Mouse (Mus musculus): ENCODE results near the gene Tmc5.

The Tmc5 gene

DNA sequence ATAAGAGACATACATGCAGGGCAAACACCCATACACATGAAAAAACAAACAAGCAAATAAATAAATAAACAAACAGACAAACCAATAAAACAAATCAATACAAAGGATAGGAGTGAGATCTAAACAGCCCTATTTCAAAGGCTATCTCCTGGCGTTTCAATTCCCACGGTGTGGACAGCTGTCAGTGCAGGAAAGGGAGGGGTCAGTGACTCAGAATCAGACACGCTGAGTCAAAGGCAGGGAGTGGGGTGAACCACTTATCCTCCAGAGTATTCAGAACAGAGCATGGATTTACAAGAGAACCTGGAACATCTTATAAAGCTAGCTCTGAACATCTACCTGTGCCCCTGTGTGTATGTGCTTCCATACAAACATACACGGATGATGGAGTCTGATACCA lies 100.1 kb downstream of the Tmc5 start:
- no peak for DNase-seq (ENCODE audit: low spot score)

- DNase-seq (ENCODE audit: low spot score) = no peak
Measured at GRCm38 (mm10) chr7:118698882-118699281, 101.8 kb downstream of the Tmc5 start.

DNA sequence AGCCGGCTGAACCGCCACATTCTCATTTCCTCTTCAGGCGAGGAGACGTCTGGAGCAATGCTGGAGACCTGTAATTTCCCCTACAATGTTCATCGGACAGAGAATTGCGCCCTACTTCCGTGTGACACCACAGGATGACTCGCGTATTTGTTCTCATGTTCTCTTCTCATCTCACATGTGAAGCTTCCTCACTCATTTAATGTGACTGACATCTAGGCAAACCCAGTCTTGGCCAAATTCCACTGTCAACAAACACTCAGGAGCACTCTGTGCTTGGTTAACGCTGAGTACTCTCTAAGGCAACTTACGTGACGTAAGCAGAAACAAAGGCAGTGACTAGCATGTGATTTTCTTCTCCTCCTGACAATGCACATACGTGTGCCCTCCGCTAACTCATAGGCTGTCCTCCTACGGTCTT lies 106.1 kb downstream of the Tmc5 start:
- DNase-seq (ENCODE audit: low spot score) = no peak

GRCm38 (mm10) chr7:118704001-118704850 lies 107.1 kb downstream of the Tmc5 start:
- no peak for DNase-seq (ENCODE audit: low spot score)

DNA sequence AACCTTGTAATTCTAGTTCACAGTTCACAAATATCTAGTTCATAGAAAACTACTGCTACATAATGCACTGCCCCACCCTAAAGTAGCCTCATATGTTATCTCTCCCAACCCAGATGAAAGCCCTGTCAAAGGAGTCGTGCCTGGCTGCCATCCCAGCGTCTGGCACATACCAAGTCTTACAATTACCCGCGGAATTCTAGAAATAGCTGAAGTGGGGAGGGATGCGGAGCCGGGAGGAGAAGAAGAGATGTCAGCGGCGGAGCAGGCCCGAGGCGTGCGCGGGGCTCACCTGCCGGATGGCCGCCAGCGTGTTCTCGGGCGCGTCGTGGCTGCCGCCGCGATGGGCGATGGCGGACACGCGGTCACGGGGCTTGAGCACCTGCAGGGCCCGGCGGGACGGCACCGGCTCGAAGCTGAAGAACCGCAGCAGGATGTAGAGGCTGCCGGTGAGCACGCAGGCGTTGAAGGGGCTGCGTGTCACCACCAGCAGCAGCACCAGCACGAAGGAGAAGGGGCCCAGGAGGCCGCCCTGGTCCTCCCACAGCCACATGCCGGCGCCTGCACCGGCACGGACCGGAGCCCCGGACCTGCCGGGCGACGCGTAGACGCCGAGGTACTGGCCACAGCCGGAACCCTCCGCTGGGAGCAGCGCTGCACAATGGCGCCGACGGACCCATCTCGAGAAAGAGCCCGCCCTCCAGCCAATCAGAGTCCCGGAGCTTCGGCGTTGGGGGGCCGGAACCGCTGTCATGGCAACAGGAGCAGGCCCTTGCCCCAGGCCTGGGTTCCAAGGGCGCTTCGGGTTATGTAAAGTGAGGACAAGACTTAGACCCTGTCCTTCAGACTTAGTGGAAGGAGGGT lies 108.2 kb downstream of the Tmc5 start, which contains the start of gene Gde1:
Gene Gde1, minus strand, starts transcription at position 678 of the 861 bp plus-strand sequence.
- peak; percentile 82 for DNase-seq (ENCODE audit: low spot score)

- DNase-seq (ENCODE audit: low spot score) = no peak
Measured at GRCm38 (mm10) chr7:118706051-118706450, 109.0 kb downstream of the Tmc5 start.

DNA sequence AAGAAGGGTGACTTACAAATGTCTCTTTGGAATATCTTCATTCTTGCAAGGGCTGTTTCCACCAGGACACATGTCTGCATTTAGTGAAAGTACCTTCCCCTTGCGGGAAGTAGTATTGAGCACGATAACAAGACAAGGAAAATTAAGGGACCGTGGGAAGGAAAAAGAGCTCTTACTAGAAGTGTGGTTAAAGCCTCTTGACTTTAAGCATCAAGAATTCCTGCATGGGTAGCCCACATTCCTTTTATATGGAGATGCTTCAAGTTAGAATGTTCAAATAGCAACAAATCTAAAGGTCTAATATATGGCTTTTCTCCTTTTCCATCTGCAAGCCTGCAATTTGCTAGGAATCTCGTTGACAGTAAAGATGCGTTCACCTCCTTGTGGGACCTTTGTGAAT lies 109.4 kb downstream of the Tmc5 start:
- DNase-seq (ENCODE audit: low spot score) = no peak

GRCm38 (mm10) chr7:118707216-118707615 lies 110.1 kb downstream of the Tmc5 start:
- no peak for DNase-seq (ENCODE audit: low spot score)

- DNase-seq (ENCODE audit: low spot score) = no peak
Measured at GRCm38 (mm10) chr7:118708002-118708401, 110.9 kb downstream of the Tmc5 start.

GRCm38 (mm10) chr7:118710776-118711175 lies 113.7 kb downstream of the Tmc5 start:
- no peak for DNase-seq (ENCODE audit: low spot score)

DNA sequence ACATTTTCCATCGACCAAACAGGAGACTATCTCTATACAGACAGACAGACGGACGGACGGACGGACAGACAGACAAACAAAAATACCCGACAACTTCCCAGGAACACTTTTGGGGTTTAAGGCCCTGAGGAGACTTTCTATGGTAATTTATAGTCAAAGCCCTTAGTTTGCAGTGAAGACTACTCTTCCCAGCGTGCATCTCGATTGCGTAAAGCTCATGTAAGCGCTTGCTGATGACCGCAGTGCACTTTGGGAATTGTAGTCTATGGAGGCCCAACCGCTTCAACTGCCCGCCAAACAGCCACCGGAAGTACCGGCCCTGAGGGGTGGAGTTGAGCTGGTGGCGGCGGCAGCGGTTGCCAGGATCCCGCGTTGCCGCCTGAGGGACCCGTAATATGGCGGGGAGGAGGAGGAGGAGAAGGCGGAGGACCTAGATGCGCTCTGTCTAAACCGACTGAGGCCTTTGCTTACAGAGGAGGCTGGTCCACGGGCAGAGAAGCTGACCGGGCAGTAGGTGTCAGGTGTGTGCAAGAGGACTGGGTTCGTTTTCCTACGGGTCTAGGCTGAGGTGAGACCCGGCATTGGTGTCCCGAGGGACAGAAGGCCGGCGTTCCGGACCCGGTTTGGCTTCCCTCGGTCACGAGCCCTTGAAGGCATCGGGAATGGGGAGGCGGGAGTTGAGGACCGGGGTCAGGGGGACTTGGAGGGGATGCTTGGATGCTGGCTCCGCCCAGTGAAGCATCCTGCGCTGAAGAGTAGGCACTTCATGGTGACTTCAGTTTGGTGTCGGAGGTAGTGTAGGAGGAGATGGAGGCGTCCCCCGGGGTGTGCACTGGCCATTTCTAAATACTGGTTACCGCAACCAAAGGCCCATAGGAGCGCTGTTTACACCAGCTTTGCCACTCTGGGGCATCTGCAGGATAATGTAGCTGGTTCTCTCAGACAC lies 115.4 kb downstream of the Tmc5 start, which contains the start of gene Ccp110:
Gene Ccp110, plus strand, starts transcription at position 325 of the 946 bp plus-strand sequence.
- DNase-seq (ENCODE audit: low spot score) = peak; percentile 95

- DNase-seq (ENCODE audit: low spot score) = no peak
Measured at GRCm38 (mm10) chr7:118714873-118715272, 117.8 kb downstream of the Tmc5 start.

DNA sequence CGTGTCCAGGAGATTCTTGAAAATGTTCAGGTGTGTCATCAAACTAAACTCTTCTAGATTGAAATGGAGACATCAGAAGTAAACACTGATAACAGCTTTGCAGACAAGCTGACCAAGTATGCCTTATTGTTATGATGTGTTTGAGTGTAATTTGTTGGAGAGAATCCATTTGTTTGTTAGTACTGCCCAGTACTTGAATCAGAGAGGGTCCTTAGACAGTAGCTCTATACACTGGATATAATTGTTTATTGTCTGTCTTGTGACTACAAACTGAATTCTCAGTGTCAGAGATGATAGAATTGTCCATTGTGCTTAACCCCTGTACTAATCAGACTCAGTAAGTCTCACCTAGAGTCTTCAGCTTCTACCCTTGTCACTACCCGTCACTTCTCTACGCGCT lies 121.0 kb downstream of the Tmc5 start:
- no peak for DNase-seq (ENCODE audit: low spot score)

DNA sequence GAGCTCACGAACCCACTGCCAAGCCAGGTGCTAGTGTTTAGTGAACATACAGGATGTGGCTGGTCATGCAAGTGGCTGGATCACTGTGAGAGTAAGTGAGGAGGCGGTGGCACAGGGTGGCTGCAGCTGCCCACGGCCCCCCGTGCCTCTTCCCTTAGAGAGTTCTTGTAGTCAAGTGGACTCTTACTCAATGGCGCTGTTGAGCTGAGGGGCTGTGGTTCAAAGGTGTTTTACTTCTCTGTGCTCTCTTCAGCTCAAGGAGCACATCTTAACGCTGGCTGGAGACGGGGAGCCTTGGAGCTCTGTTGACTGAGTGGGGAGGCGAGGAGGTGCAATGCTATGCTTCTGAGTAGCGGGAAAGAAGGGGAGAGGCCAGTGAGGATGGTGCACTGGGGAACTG lies 126.8 kb downstream of the Tmc5 start:
- no peak for DNase-seq (ENCODE audit: low spot score)

Measured in c-Kit-positive CD71-positive TER-119-positive erythroid progenitor cells, embryonic 14.5 days (primary cell).